10 mouse cellular contexts compared by ENCODE assay signal in genomic region chr13:28633541-28634041, GRCm38 (mm10).
A peak's percentile ranks its signal among the peaks of the same experiment; 100 is the strongest.
DNase-seq lines count a peak whose midpoint lies in the region; ATAC-seq and TF ChIP-seq lines count a peak whose summit lies in the region.
"Had no signal": no experiment of that assay in that cellular context is flagged by ENCODE, and none has a peak within 500 bp of the region (broad histone marks: within the 10 kb centered on the region; RNA-seq: fewer than 3 reads in every experiment).

No protein-coding gene starts in this region.

- no peak overlapping the region for H3K4me3 ChIP-seq in intestine, embryonic 15.5 days (replicated peaks)
- no peak overlapping the region for H3K4me3 ChIP-seq in intestine, postnatal 0 days (ENCODE audit: low read depth, low read length)
- no peak overlapping the region for H3K4me3 ChIP-seq in limb, embryonic 12.5 days (replicated peaks)
- H3K4me3 ChIP-seq in lung, adult 2 months (replicated peaks; ENCODE audit: extremely low read depth, low read depth, low read length): no peak overlapping the region
- H3K4me3 ChIP-seq: liver, embryonic 15.5 days had no signal

- H3K4me1 ChIP-seq in intestine, embryonic 15.5 days (replicated peaks): peaks cover 28% of the 10 kb centered on the region
- H3K4me1 ChIP-seq in intestine, postnatal 0 days (replicated peaks; ENCODE audit: control insufficient read depth, insufficient read depth, low read length): no peaks in the 10 kb centered on the region
- H3K4me1 ChIP-seq in limb, embryonic 12.5 days (replicated peaks): peaks cover 55% of the 10 kb centered on the region
- peaks cover 15% of the 10 kb centered on the region for H3K4me1 ChIP-seq in lung, adult 2 months (ENCODE audit: control insufficient read depth, insufficient read depth, low read length)

- H3K27ac ChIP-seq in intestine, embryonic 15.5 days: no peak overlapping the region
- H3K27ac ChIP-seq in intestine, postnatal 0 days (ENCODE audit: low read depth, low read length): no peak overlapping the region
- peak overlapping the region; percentile 78 for H3K27ac ChIP-seq in limb, embryonic 12.5 days
- H3K27ac ChIP-seq: liver, embryonic 15.5 days had no signal

- H3K9me3 ChIP-seq in intestine, embryonic 15.5 days: no peaks in the 10 kb centered on the region
- H3K9me3 ChIP-seq in intestine, postnatal 0 days (ENCODE audit: control insufficient read depth): no peaks in the 10 kb centered on the region
- H3K9me3 ChIP-seq in limb, embryonic 12.5 days: no peaks in the 10 kb centered on the region
- H3K9me3 ChIP-seq: liver, embryonic 15.5 days had no signal

- no peaks in the 10 kb centered on the region for H3K36me3 ChIP-seq in intestine, embryonic 15.5 days
- no peaks in the 10 kb centered on the region for H3K36me3 ChIP-seq in intestine, postnatal 0 days (ENCODE audit: control insufficient read depth, insufficient read depth)
- peaks cover 14% of the 10 kb centered on the region; the same call in 1 of the 2 replicates for H3K36me3 ChIP-seq in limb, embryonic 12.5 days
- H3K36me3 ChIP-seq: liver, embryonic 15.5 days had no signal

- 43% methylated on average over 5 of the region's 5 CpGs for WGBS in intestine, embryonic 15.5 days
- 58% methylated on average over 5 of the region's 5 CpGs for WGBS in intestine, postnatal 0 days
- 26% methylated on average over 5 of the region's 5 CpGs for WGBS in limb, embryonic 12.5 days
- WGBS in lung, adult 2 months: 65% methylated on average over 5 of the region's 5 CpGs

- no peak for TF ChIP-seq POLR2A in lung, adult 2 months (IDR thresholded peaks at IDR 0.05; ENCODE audit: borderline replicate concordance, extremely low read depth, low read depth, low read length)

- H3K9ac ChIP-seq in intestine, embryonic 15.5 days: no peak overlapping the region
- no peak overlapping the region for H3K9ac ChIP-seq in intestine, postnatal 0 days (ENCODE audit: low read depth, low read length)
- no peak overlapping the region for H3K9ac ChIP-seq in limb, embryonic 12.5 days (replicated peaks)
- H3K9ac ChIP-seq: liver, embryonic 15.5 days had no signal

- peak; percentile 40 for DNase-seq in R1 (ENCODE audit: low read depth, low spot score)
- peak; percentile 70 for DNase-seq in forelimb bud, embryonic 11.5 days (ENCODE audit: low read depth, low spot score)
- DNase-seq in urinary bladder, postnatal 14 days (ENCODE audit: low spot score): no peak
- no peak for DNase-seq in lung, adult 2 months
- no peak for DNase-seq in urinary bladder, postnatal 25 days (ENCODE audit: low spot score)
- DNase-seq: adrenal gland, postnatal 14 days had no signal

- 0 out of 2 replicates have a peak, but pooled peaks have one; percentile 26 for ATAC-seq in intestine, embryonic 15.5 days
- no peak for ATAC-seq in intestine, postnatal 0 days
- no peak for ATAC-seq in limb, embryonic 12.5 days (ENCODE audit: insufficient number of reproducible peaks, insufficient read depth, low FRiP score, low TSS enrichment, low read depth)

- TF ChIP-seq CTCF in intestine, postnatal 0 days (IDR thresholded peaks at IDR 0.05; ENCODE audit: low read depth): no peak
- no peak for TF ChIP-seq CTCF in lung, adult 2 months (IDR thresholded peaks at IDR 0.05; ENCODE audit: insufficient read depth, low read length)

- no peaks in the 10 kb centered on the region for H3K27me3 ChIP-seq in intestine, embryonic 15.5 days (replicated peaks)
- no peaks in the 10 kb centered on the region for H3K27me3 ChIP-seq in intestine, postnatal 0 days (replicated peaks; ENCODE audit: control insufficient read depth, insufficient read depth, low read length)
- no peaks in the 10 kb centered on the region for H3K27me3 ChIP-seq in limb, embryonic 12.5 days
- H3K27me3 ChIP-seq: liver, embryonic 15.5 days had no signal

- no peak overlapping the region for H3K4me2 ChIP-seq in intestine, embryonic 15.5 days (replicated peaks)
- H3K4me2 ChIP-seq in intestine, postnatal 0 days (replicated peaks; ENCODE audit: low read depth): no peak overlapping the region
- H3K4me2 ChIP-seq in limb, embryonic 12.5 days: no peak overlapping the region
- H3K4me2 ChIP-seq: liver, embryonic 15.5 days had no signal

Comparison
In these comparisons a context has a peak if more than half of its experiments do, and no peak if none do; other contexts are left out.
1. DNase-seq: peak in R1 (single experiment) and forelimb bud, embryonic 11.5 days (single experiment); none in urinary bladder, postnatal 14 days (single experiment), lung, adult 2 months (single experiment) and urinary bladder, postnatal 25 days (single experiment).